Mouse (Mus musculus) cerebellum, postnatal 10 days (tissue): ENCODE measurements around the gene Ntn3.

Experiments
- DNase-seq, 2 experiments: peaks; one replicate each; pipeline ENCODE4 v3.0.0; 2021; ENCODE audit warnings: mixed read lengths in 2 of 2

Gene Ntn3

DNA sequence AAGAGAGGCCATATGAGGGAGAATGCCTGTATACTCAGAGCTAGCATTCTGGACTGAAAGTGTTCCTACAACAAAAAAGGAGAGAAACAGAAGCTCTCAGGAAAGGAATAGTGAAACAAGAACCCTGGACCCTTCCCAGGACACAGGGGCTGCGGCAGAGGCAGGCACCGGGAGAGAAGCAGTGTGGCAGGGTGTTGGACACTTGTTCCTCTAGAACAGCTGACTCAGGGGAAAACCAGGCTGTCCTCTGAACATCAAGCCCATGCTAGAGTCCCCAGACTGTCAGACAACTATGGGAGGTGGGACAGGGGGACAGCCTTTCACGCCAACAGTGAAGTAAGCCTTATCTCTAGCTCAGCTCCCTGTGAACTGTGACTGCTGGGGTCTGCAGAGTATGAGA, 1.3 kb upstream of the Ntn3 start:
- peak; percentile 16 to 39 for DNase-seq

DNA sequence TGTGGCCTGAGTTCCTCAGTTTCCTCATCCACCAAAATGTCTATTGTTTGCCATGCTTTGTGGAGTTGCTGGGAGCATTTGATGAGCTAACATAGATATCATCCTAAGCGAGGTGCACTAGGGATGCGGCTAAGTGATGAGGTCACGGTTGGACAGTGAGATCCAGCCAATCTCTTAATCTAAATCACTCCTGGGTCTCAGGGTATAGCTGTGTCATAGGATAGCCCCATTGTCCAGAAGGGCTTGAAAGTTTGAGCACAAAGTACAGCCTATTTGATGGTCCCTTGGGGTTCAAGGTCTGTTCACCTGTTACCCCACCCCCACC, 547 bp upstream of the Ntn3 start:
- DNase-seq: no peak

DNA sequence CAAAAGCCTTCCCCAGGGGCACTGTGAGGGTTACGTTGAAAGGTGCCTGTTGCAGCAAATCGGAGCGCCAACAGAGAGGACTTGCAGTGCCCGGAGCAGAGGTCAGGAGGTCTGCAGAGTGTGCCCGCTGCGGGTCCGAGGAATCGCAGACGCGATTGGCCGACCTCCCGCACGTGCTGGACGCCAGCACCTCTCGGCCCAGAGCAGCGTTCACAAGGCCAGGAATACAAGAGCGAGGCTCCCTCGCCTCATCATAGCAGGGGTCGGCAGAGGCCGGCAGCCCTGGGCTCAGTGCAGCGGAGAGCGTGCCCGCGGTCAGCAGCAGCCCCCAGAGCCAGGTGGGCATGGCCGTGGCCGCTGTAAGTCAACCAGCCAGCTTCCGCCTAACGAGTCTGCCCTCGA, 689 bp downstream of the Ntn3 start:
- DNase-seq: peak; percentile 63 to 68

DNA sequence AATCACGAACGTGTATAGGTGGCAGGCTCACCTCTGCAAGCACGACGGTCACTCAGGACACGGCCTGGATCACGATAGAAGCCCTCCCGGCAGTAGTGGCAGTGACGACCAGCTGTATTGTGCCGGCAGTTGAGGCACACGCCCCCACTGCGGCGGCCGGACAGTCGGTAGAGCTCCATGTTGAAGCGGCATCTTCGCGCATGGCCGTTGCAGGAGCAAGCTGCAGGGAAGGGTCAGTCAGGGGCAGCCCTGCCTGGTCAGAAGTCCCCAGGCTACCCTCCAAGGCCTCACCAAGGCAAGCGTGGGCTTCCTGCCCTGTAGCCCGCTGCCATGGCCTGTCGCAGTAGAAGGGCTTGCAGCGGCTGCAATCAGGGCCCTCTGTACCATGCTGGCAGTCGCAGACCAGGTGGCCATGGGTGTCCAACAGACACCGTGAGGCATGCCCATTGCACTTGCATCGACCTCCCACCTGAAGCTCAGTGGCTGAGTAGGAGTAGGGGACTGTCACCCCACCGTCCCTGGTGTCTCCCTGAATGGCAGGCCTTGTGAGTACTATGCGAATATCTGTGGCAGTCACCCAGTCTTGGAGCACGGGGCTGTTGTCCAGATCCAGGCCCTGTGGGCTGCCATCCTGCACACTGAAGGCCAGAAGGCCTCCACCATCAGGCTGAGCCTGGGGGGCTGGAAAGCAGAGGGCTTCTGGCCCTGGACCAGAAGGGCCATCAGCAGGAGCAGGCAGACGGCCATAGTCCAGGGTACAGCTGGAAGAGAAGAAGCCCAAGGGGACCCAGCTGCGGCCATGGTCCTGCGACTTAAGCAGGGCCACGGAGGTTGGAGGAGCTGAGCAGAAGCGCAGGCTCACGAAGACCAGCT, 1.3 kb downstream of the Ntn3 start:
- peak; percentile 74 to 83 for DNase-seq

DNA sequence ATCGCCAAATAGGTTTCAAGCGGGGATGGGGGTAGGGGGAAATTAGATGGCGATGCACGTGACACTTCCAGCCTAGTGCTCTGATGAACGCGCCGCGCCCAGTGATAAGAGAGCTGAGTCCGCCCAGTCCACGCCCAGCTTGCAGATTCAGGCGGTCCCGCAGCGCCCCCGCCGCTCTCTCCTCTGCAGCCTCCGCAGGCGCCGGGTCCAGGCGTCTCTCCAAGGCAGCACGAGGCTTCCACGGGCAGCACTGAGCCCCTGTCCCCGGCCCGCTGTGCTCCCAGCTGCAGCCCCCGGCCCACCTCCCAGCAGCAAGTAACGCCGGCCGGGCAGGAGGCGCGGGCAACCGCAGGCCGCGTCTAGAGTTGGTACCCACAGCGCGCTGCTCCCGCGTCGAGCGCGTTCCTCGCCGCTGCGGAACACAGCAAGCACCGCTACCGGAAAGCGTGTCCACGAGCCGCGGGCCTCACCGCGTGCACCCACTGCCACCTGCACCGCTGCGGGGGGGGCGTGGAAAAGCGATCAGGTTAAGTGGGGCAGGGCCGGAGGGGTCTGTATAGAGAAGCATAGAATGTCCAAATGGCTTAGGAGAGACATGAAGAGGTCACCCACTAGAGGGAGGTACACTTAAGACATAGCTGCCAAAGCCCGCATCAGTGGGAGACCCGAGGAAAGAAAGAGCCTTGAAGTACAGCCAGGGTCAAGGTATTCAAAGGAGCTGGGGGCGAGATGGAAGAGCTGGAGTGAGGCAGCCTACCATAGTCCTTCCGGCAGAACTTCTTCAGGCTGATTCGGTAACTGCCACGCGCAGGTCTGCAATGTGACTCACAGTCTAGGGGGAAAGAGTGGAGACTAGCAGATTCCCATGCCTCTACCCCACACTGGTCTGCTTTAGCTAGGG, 2.6 kb downstream of the Ntn3 start:
- peak; percentile 69 to 75 for DNase-seq

DNA sequence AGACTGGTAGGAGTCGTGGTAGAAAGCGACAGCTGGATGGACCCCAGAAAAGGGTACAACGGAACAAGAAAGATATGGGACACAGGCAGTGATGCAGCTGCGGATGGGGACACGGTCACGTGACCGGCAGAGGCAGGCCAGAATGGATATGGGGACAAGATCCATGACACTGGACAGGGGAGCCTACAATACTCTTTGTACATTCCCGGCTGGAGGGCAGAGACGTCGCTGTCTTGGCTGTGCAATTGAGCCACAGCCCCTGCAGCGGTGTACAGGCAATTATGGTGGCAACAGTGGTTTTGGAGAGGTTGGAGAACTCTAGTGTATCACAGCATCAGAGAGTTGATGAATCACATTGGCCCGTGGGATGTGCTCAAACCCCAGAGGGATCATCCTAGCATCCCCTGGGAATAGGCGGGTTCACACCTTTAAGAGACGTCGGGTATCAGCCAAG, 3.4 kb downstream of the Ntn3 start:
- peak; percentile 53 to 63 for DNase-seq

DNA sequence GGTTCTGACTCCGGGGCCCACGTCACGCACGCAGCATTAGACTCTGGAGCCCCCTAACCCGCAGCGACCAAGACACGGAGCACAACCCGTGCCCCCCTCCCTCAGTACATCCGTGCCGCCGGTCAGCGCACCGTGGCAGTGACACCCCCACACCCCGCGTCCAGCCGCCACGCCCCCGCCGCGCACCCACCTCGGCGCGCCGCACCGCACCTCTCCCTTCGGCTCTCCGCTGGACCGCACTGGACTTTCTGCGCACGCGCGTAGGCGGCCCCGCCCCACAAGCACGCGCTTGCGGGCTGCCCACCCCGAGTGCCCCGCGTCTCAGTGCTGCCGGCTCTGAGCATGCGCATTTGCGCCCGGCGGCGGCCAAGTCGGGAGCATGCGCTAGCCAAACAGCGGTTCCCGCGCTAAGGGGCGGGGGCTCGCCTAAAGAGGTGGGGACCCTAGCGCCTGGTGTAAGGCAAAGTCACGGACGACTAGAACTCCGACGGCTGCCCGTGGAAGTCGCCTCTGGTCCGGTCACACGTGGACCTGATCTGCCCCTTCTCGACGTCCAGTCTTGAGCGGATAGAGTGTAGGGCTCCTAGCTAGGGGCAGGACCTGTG, 3.9 kb downstream of the Ntn3 start, which contains the start of gene Tbc1d24:
Gene Tbc1d24 (minus strand): TSS at position 279 of the 605 bp plus-strand sequence.
- DNase-seq: peak; percentile 97 to 98

DNA sequence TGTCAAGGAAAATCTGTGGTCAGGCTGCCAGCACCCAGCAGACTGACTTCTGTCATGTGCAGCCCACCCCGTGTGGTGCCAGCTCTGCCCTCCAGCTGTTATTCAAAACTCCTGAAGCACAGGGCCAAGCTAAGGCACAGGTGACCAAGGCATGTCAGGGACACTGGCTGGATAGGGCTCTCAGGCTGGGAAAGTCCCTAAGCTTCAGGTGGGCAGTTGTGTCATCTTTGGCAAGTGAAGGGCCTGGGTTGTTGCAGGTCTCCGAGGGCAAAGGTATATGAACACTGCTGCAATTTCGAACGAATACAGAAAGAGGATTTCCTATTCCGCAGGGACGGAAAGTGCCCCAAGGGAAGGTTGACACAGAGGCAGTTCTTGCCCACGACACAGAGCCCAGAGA, 4.5 kb downstream of the Ntn3 start:
- peak in 1 of 2 experiments; percentile 52 for DNase-seq

DNA sequence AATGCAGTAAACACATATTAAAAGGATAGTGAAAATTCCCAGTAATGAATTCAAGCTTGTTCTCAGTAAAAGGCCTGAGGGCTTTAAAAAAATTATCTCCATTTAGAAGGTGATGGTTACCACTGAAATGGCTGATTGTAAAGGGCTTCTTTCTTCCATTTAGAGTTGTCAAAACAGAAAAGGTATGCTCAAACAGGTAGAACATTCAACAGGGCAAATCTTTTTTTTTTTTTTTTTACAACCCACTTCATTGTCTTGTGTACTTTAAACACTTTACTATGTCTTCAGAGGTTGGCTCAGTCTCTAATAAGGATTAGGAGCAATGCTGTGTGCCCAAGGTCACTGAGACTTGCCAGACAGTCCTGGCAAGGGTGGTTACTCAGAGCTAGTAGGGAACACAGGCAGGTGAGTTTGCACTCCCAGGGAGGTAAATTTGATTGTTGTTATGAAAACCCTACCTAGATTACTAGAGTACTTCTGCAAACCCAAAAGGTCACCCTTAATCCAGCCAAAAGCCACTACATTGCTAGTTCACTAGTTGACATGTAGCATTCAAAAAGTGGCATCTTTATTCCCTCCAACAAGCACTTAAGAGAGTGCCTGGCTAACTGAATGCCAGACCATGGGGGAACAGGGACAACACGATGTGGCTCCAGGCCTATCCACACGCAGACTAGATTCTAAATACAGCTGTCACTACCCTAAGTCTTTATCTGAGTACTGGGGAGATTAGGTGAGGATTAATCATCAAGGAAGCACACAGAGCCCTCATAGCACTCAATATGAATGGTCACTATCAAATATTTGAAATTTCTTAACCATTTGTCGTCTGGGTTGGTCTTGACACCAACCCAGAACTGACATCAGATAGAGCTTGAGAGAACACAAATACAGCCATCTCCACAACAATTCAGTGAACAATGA, 5.5 kb downstream of the Ntn3 start:
- DNase-seq: no peak

DNA sequence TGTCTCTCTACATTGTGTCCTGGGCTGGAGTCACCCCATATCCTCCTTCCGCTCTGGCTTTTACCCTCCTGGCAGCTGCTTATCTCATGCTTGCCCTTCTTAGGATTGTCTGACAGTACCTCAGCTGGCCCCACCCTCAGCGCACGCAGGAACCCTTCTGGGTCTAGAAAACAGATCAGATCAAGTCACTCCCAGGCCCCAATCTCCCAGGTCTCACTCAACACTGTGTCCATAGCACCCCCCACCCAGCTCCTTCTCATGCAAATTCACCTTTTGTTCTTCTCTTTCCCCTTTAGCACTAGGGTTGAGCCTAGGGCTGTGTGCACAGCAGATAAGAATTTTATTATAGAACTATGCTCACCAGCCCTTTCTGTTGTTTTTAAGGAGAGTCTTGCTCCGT, 6.3 kb downstream of the Ntn3 start:
- no peak for DNase-seq

DNA sequence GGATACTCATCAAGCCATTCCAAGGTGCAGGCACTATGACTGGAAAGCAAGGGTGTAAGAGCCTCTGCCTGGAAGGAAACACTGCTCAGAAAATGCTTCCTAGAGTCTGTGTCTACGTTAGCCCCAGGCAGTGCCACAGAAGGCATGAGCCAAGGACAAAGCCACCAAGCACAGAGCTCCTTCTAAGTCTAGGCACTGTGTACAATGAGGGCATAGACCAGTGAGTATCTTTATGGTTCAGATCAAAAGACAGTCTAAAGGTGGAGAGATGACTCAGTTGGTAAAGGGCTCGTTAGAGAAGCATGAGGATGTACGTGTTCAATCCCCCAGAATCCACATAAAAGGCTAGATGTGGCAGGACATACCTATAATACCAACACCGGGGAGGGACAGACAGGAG, 8.2 kb downstream of the Ntn3 start:
- no peak for DNase-seq

DNA sequence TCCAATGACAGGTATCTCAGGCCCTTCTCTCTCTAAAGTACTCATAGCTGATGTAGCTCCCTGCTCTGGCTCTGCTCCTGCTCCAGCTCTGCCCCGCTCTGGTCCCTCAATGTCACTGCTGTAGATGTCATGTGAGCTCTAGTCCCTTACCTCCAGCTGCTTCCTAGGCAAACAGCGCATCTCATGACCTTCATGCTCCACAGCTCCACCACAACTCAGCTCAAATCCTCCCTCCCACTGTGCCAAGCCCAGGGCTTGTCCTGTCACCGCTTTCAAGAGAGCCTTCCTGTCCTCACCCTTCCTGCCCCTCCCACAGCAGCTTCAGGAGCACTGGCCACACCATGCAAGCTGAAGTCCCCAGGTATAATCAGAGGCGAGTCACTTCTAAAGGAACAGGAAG, 9.6 kb downstream of the Ntn3 start:
- DNase-seq: peak; percentile 35 to 37

DNA sequence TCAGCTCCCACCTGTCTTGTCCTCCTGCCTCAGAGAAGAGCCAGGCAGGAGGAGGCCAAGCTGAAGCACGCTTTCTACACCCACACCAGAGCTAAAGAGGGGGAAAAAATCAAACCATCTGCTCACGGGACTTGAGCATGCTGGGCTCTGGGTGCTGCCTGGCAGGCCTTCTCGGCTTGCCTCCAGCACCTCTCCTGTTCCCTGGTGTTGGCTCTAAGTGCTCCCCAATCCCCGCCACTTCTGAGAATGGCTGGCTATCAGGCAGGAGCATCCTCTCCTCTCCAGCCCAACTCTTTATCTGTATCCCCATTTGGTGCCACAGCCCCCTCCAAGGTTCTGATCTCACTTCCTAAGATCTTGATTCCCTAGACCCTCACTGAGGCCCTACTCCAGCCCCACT, 10.1 kb downstream of the Ntn3 start:
- DNase-seq: peak; percentile 45 to 56

DNA sequence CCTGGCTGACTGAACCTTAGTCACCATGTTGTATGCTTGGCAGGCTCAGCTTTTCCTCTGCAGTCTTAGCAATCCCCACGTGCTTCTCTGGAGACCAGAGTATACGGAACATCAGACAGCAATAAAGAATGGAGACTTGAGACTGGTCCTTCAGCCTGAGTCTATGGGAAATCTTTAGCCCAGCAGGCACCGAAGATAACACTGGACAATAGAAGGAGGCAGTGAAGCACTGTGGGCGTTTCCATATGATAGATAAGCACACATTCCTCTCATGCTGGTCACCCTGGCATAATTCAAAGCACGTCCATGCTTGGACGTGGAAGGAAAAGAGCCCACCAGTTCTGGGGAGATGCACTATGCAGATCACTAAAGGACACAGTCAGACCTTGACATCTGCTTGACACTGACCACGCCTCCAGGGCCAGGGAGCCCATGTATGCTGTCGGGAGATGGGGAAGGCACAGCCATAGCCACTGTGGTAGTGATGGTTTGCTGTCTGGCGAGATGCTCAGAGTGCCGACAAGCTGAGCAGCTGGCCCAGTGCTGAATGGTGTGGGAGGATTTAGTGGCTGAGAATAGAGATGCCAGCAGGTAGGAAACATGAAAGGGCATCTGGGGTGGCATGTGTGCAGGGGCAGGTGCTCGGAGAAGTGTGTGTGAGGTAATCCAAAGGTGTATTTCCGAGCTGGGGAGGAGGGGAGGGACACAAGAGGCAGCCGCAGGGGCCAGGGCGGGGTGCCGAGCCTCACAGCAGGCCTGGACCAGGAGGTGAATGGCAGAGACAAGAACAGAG, 12.1 kb downstream of the Ntn3 start:
- peak in 1 of 2 experiments; percentile 18 for DNase-seq

DNA sequence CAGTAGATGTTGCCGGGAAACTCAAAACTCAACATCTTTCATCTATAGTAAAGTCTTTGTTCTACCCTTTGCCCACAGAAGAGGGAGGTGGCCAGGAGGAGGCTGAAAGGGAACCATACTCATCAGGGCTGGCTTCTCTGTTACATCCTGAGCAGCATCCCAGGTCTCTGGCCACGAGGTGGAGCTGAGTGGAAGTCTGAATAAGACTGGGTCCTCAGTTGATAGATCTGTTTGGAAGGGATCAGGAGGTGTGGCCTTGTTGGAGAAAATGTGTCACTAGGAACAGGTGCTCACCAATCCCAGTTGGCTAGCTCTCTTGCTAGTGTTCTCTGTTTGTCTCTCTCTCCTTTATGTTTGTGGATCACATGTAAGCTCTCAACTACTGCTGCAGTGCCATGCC, 14.0 kb downstream of the Ntn3 start:
- no peak for DNase-seq

DNA sequence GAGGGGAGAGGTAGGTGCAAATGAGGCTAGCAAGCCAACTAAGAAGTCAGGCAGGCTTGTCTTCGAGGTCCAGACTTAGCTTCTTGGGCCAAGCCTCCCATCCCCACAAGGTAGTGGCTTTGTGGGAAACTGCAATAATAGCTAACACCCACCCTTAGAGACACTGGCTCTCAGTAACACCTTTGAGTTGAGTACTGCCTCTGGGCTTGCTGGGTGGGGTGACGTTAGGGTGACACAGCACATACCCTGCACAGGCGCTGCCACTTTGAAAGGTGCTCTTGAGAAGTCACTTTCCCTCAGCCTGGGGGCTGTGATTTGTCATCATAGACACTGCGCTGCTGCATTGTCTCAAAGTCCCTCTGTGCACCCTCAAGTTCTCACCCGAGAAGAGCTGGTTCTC, 15.6 kb downstream of the Ntn3 start:
- DNase-seq: no peak

DNA sequence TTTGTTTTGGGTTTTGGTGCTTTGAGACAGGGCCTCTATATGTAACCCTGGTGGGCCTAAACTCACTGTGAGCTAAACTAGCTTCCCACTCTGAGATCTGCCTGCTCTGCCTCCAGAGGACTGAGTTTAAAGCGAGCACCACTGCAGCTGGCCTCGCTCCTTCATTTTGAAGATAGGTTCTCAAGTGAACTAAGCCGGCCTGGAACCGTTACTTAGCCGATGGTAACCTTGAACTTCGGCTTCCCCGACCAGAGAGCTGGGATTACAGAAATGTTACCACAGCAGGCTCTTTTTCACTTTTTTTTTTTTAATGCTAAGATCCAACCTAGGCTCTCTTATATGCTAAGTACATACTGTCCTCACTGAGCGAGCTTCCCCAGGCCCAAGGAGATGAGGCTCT, 16.1 kb downstream of the Ntn3 start:
- no peak for DNase-seq

DNA sequence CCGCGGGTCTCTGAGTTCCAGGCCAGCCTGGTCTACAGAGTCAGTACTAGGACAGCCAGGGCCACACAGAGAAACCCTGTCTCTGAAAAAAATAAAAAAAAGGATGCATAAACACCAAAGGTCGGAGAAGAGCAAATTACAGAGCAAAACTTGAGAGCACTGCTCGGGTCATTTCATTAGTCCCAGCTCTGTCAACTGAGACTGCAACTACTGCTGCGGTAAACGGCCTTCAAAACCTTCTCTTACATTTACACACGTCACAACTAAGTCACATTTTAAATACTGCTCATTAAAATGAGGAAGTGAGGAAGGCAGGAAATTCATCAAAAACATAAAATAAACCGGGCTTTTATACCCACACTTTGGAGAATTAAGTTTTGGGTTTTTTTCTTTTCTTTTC, 16.5 kb downstream of the Ntn3 start:
- no peak for DNase-seq

DNA sequence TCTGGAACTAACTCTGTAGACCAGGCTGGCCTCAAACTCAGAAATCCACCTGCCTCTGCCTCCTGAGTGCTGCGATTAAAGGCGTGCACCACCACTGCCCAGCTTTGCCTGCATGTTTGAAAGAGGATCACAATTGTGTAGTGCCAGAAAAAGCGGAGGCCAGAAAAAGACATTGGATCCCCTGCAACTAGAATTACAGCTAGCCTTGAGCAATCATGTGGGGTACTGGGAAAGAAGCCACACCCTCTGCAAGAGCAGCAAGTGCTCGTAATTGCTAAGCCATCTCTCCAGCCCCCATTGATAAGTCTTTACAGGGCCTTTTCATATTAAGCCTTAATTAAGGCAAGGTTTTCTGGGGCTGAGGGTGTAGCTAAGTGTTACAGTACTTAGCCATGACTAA, 17.9 kb downstream of the Ntn3 start:
- DNase-seq: no peak

DNA sequence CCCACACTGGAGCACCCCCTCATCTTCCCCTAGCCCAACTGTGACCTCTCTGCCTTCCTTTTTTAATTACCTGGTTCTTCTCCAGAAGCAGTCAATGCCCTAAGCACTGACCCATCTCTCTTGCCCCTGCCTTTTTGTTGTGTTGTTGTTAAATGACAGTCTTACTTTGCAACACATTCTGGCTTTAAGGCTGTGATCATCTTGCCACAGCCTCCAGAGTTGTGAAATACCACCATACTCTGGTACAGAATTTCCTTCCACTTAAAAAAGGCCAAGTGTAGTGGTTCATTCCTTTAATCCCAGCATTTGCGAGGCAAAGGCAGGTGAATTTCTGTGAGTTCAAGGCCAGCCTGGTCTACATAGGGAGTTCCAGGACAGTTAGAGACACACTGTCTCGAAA, 18.4 kb downstream of the Ntn3 start:
- no peak for DNase-seq

DNA sequence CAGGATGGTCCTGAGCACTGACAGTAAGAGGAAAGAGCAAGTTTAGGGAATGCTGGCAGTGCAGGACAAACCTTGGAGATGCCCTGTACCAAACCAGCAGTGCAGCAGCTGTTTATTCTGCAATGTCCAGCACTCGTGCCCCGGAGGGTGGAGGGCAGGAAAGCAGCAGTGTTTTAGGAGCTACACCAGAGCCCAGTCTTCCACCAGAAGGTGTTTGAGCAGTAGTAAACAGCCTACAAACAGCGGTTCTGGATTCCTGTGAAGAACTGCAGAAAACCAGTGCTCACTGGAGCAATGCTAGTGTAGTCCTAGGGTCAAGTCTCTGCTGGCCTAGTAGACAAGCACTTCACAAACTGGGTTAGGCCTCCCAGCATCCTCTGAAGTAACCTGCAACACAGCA, 35.1 kb downstream of the Ntn3 start:
- no peak for DNase-seq
